Comparison of ENCODE assay signal across 27 mouse cellular contexts in the genomic region with DNA sequence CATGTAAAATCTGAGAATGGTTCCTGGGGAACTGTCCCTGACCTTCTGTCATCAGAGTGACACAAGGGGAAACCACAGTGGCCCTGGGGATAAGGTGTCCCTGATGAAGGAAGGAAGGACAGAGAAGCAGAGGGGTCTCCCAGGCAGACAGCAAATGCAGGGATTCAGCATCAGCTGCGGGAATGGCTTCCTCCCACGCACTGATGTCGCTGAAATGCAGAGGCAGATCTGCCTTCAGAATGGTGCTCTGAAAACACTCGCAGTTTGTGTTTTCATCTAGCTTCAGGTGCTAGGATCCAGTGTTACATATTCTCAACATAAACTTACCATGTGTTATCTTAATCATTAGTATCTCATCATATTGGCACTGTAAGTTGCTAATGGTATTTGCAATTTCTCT.
A peak's percentile ranks its signal among the peaks of the same experiment; 100 is the strongest.
DNase-seq lines count a peak whose midpoint lies in the region; ATAC-seq and TF ChIP-seq lines count a peak whose summit lies in the region.
"Had no signal": no experiment of that assay in that cellular context is flagged by ENCODE, and none has a peak within 500 bp of the region (broad histone marks: within the 10 kb centered on the region; RNA-seq: fewer than 3 reads in every experiment).

No protein-coding gene starts in this region.

- H3K4me3 ChIP-seq in forebrain, embryonic 16.5 days (replicated peaks; ENCODE audit: low read length): no peak overlapping the region
- H3K4me3 ChIP-seq in forebrain, postnatal 0 days (ENCODE audit: low read depth, low read length): no peak overlapping the region
- H3K4me3 ChIP-seq: embryonic facial prominence, embryonic 10.5 days; forebrain, embryonic 15.5 days; heart, embryonic 15.5 days; hindbrain, embryonic 15.5 days; intestine, embryonic 15.5 days; layer of hippocampus, adult 2 months; limb, embryonic 13.5 days; liver, embryonic 12.5 days; midbrain, embryonic 10.5 days; neural tube, embryonic 15.5 days had no signal

- no peak overlapping the region for H3K4me2 ChIP-seq in forebrain, embryonic 16.5 days (ENCODE audit: low read length)
- no peak overlapping the region for H3K4me2 ChIP-seq in forebrain, postnatal 0 days (ENCODE audit: low read depth)
- H3K4me2 ChIP-seq: forebrain, embryonic 15.5 days; heart, embryonic 15.5 days; hindbrain, embryonic 15.5 days; intestine, embryonic 15.5 days; limb, embryonic 13.5 days; liver, embryonic 12.5 days; neural tube, embryonic 15.5 days had no signal

- no peak for TF ChIP-seq CTCF in forebrain, postnatal 0 days (IDR thresholded peaks at IDR 0.05; ENCODE audit: low read depth)

- no peak overlapping the region for H3K27ac ChIP-seq in forebrain, embryonic 16.5 days (ENCODE audit: low read length)
- H3K27ac ChIP-seq in forebrain, postnatal 0 days (ENCODE audit: low read depth, low read length): no peak overlapping the region
- H3K27ac ChIP-seq: embryonic facial prominence, embryonic 10.5 days; forebrain, embryonic 15.5 days; heart, embryonic 15.5 days; hindbrain, embryonic 15.5 days; intestine, embryonic 15.5 days; layer of hippocampus, adult 2 months; limb, embryonic 13.5 days; liver, embryonic 12.5 days; midbrain, embryonic 10.5 days; neural tube, embryonic 15.5 days; stomach, postnatal 0 days had no signal

- no peaks in the 10 kb centered on the region for H3K27me3 ChIP-seq in forebrain, embryonic 16.5 days (replicated peaks; ENCODE audit: control insufficient read depth, insufficient read depth, low read length)
- no peaks in the 10 kb centered on the region for H3K27me3 ChIP-seq in forebrain, postnatal 0 days (ENCODE audit: insufficient read depth, low read length)
- H3K27me3 ChIP-seq: forebrain, embryonic 15.5 days; heart, embryonic 15.5 days; hindbrain, embryonic 15.5 days; intestine, embryonic 15.5 days; limb, embryonic 13.5 days; liver, embryonic 12.5 days; neural tube, embryonic 15.5 days had no signal

- no peaks in the 10 kb centered on the region for H3K36me3 ChIP-seq in forebrain, embryonic 16.5 days (ENCODE audit: control insufficient read depth, insufficient read depth)
- no peaks in the 10 kb centered on the region for H3K36me3 ChIP-seq in forebrain, postnatal 0 days (ENCODE audit: insufficient read depth)
- H3K36me3 ChIP-seq: embryonic facial prominence, embryonic 10.5 days; forebrain, embryonic 15.5 days; heart, embryonic 15.5 days; hindbrain, embryonic 15.5 days; intestine, embryonic 15.5 days; limb, embryonic 13.5 days; liver, embryonic 12.5 days; midbrain, embryonic 10.5 days; neural tube, embryonic 15.5 days had no signal

- no peak for ATAC-seq in forebrain, embryonic 16.5 days
- no peak for ATAC-seq in forebrain, postnatal 0 days
- ATAC-seq: forebrain, embryonic 15.5 days; intestine, embryonic 15.5 days; liver, embryonic 12.5 days had no signal

- H3K4me1 ChIP-seq in forebrain, embryonic 16.5 days (replicated peaks; ENCODE audit: control insufficient read depth, insufficient read depth, low read length): no peaks in the 10 kb centered on the region
- no peaks in the 10 kb centered on the region for H3K4me1 ChIP-seq in forebrain, postnatal 0 days (ENCODE audit: insufficient read depth)
- H3K4me1 ChIP-seq: embryonic facial prominence, embryonic 10.5 days; forebrain, embryonic 15.5 days; heart, embryonic 15.5 days; hindbrain, embryonic 15.5 days; intestine, embryonic 15.5 days; liver, embryonic 12.5 days; midbrain, embryonic 10.5 days; neural tube, embryonic 15.5 days had no signal

- 82% methylated on average over 4 of the region's 4 CpGs for WGBS in forebrain, embryonic 16.5 days
- 84% methylated on average over 4 of the region's 4 CpGs for WGBS in forebrain, postnatal 0 days

- H3K9me3 ChIP-seq in forebrain, embryonic 16.5 days (ENCODE audit: control insufficient read depth, low read length): no peaks in the 10 kb centered on the region
- H3K9me3 ChIP-seq in forebrain, postnatal 0 days (ENCODE audit: low read length): no peaks in the 10 kb centered on the region
- H3K9me3 ChIP-seq: embryonic facial prominence, embryonic 10.5 days; forebrain, embryonic 15.5 days; heart, embryonic 15.5 days; hindbrain, embryonic 15.5 days; intestine, embryonic 15.5 days; liver, embryonic 12.5 days; midbrain, embryonic 10.5 days; neural tube, embryonic 15.5 days had no signal

- H3K9ac ChIP-seq in forebrain, embryonic 16.5 days (replicated peaks; ENCODE audit: low read depth, low read length): no peak overlapping the region
- H3K9ac ChIP-seq in forebrain, postnatal 0 days: no peak overlapping the region
- H3K9ac ChIP-seq: forebrain, embryonic 15.5 days; heart, embryonic 15.5 days; hindbrain, embryonic 15.5 days; intestine, embryonic 15.5 days; limb, embryonic 13.5 days; liver, embryonic 12.5 days; neural tube, embryonic 15.5 days had no signal

- peak; percentile 13 to 41 for DNase-seq in frontal cortex, postnatal 36 days (ENCODE audit: low spot score in 2 of 2)
- no peak for DNase-seq in frontal cortex, postnatal 10 days (ENCODE audit: low spot score in 2 of 2)
- peak; percentile 22 for DNase-seq in right cerebral cortex, adult 18-20 months
- DNase-seq in right cerebral cortex, postnatal 25 days: no peak
- DNase-seq in layer of hippocampus, postnatal 14 days (ENCODE audit: low spot score in 2 of 2): peak; percentile 21 to 41
- DNase-seq in forebrain, postnatal 0 days: no peak
- DNase-seq: adrenal gland, postnatal 14 days; cerebellum, adult 8-10 months; heart, postnatal 36 days; kidney, adult 8-10 months; kidney, postnatal 10 days; lung, adult 18-20 months; lung, postnatal 10 days; thymus, adult 2 months; thymus, postnatal 4 days had no signal

Comparison
In these comparisons a context has a peak if more than half of its experiments do, and no peak if none do; other contexts are left out.
1. DNase-seq: peak in frontal cortex, postnatal 36 days (2 of 2), right cerebral cortex, adult 18-20 months (single experiment) and layer of hippocampus, postnatal 14 days (2 of 2); none in frontal cortex, postnatal 10 days (0 of 2), right cerebral cortex, postnatal 25 days (single experiment) and forebrain, postnatal 0 days (single experiment).